In genomic region chr16:30227352-30227751, GRCm38 (mm10) we compare ENCODE assay signal across 16 mouse cellular contexts. TPM values are rescaled to one million over a fixed set of nuclear protein-coding genes. Genes with fewer than 3 reads are reported as not detected.
DNase-seq lines count a peak whose midpoint lies in the region; ATAC-seq and TF ChIP-seq lines count a peak whose summit lies in the region.
"Had no signal": no experiment of that assay in that cellular context is flagged by ENCODE, and none has a peak within 500 bp of the region (broad histone marks: within the 10 kb centered on the region; RNA-seq: fewer than 3 reads in every experiment).

No protein-coding gene starts in this region.

- H3K4me3 ChIP-seq in hindbrain, embryonic 12.5 days, result no peak overlapping the region
- H3K4me3 ChIP-seq in hindbrain, postnatal 0 days (ENCODE audit: low read length), result no peak overlapping the region
- H3K4me3 ChIP-seq in liver, embryonic 12.5 days, result no peak overlapping the region
- no peak overlapping the region for H3K4me3 ChIP-seq in midbrain, embryonic 13.5 days (replicated peaks)

- H3K27ac ChIP-seq in hindbrain, embryonic 12.5 days, result 0 out of 2 replicates have a peak overlapping the region, but pooled peaks have one; percentile 30
- no peak overlapping the region for H3K27ac ChIP-seq in hindbrain, postnatal 0 days
- H3K27ac ChIP-seq in liver, embryonic 12.5 days, result no peak overlapping the region
- no peak overlapping the region for H3K27ac ChIP-seq in midbrain, embryonic 13.5 days
- H3K27ac ChIP-seq: liver, embryonic 14.5 days had no signal

- no peak for DNase-seq in hindbrain, postnatal 0 days (ENCODE audit: low spot score)
- DNase-seq in A20 (ENCODE audit: low read depth, low spot score), result peak; percentile 28
- DNase-seq in spleen, adult 18-20 months, result peak; percentile 31 to 37
- DNase-seq in left cerebral cortex, postnatal 10 days (ENCODE audit: extremely low spot score in 1 of 2, low spot score in 2 of 2), result no peak
- no peak for DNase-seq in layer of hippocampus, adult 9-11 months
- DNase-seq: adrenal gland, postnatal 36 days; cerebellum, adult 8-10 months had no signal

- H3K9ac ChIP-seq in hindbrain, embryonic 12.5 days, result no peak overlapping the region
- no peak overlapping the region for H3K9ac ChIP-seq in hindbrain, postnatal 0 days (replicated peaks; ENCODE audit: low read length)
- H3K9ac ChIP-seq in liver, embryonic 12.5 days, result no peak overlapping the region
- no peak overlapping the region for H3K9ac ChIP-seq in midbrain, embryonic 13.5 days (replicated peaks)
- H3K9ac ChIP-seq: liver, embryonic 14.5 days had no signal

- H3K4me1 ChIP-seq in hindbrain, embryonic 12.5 days, result peaks cover 5% of the 10 kb centered on the region
- 0 out of 2 replicates have a peak, but pooled peaks cover 5% of the 10 kb centered on the region for H3K4me1 ChIP-seq in hindbrain, postnatal 0 days (ENCODE audit: insufficient read depth, low read length)
- H3K4me1 ChIP-seq in liver, embryonic 12.5 days, result peaks cover 10% of the 10 kb centered on the region; the same call in 1 of the 2 replicates
- 0 out of 2 replicates have a peak, but pooled peaks cover 5% of the 10 kb centered on the region for H3K4me1 ChIP-seq in midbrain, embryonic 13.5 days (replicated peaks)

- no peaks in the 10 kb centered on the region for H3K9me3 ChIP-seq in hindbrain, embryonic 12.5 days (replicated peaks)
- H3K9me3 ChIP-seq in hindbrain, postnatal 0 days (ENCODE audit: low read length), result no peaks in the 10 kb centered on the region
- H3K9me3 ChIP-seq in liver, embryonic 12.5 days (replicated peaks), result no peaks in the 10 kb centered on the region
- H3K9me3 ChIP-seq in midbrain, embryonic 13.5 days, result no peaks in the 10 kb centered on the region

- no peak for ATAC-seq in hindbrain, embryonic 12.5 days (ENCODE audit: low FRiP score)
- ATAC-seq in hindbrain, postnatal 0 days, result no peak
- ATAC-seq in liver, embryonic 12.5 days, result peak; percentile 24; the same call in 1 of the 2 replicates
- ATAC-seq in midbrain, embryonic 13.5 days, result no peak
- ATAC-seq: hindbrain, embryonic 16.5 days; Patski had no signal

- intact Hi-C loops in left cerebral cortex, postnatal 10 days (cut with DNase I), result no loop called here

- no peaks in the 10 kb centered on the region for H3K36me3 ChIP-seq in hindbrain, embryonic 12.5 days
- H3K36me3 ChIP-seq in hindbrain, postnatal 0 days (ENCODE audit: insufficient read depth, low read length), result no peaks in the 10 kb centered on the region
- H3K36me3 ChIP-seq in liver, embryonic 12.5 days, result no peaks in the 10 kb centered on the region
- H3K36me3 ChIP-seq in midbrain, embryonic 13.5 days, result no peaks in the 10 kb centered on the region

- WGBS in hindbrain, embryonic 12.5 days, result 52% methylated on average over 7 of the region's 7 CpGs
- 54% methylated on average over 7 of the region's 7 CpGs for WGBS in hindbrain, postnatal 0 days
- WGBS in liver, embryonic 12.5 days (ENCODE audit: insufficient replicate concordance), result 3% methylated on average over 7 of the region's 7 CpGs
- 69% methylated on average over 7 of the region's 7 CpGs for whole genome bisulfite sequencing in midbrain, embryonic 13.5 days

- no peak for TF ChIP-seq CTCF in hindbrain, postnatal 0 days (IDR thresholded peaks at IDR 0.05; ENCODE audit: low read depth)

- H3K27me3 ChIP-seq in hindbrain, embryonic 12.5 days, result peaks cover 58% of the 10 kb centered on the region
- peaks cover 5% of the 10 kb centered on the region; the same call in 1 of the 2 replicates for H3K27me3 ChIP-seq in hindbrain, postnatal 0 days (ENCODE audit: insufficient read depth, low read length)
- H3K27me3 ChIP-seq in liver, embryonic 12.5 days (replicated peaks), result peaks cover 10% of the 10 kb centered on the region; the same call in 1 of the 2 replicates
- peaks cover 61% of the 10 kb centered on the region for H3K27me3 ChIP-seq in midbrain, embryonic 13.5 days
- H3K27me3 ChIP-seq: Patski had no signal

- no peak overlapping the region for H3K4me2 ChIP-seq in hindbrain, embryonic 12.5 days (replicated peaks)
- H3K4me2 ChIP-seq in hindbrain, postnatal 0 days (ENCODE audit: low read depth, low read length), result no peak overlapping the region
- no peak overlapping the region for H3K4me2 ChIP-seq in liver, embryonic 12.5 days
- no peak overlapping the region for H3K4me2 ChIP-seq in midbrain, embryonic 13.5 days (replicated peaks)
- H3K4me2 ChIP-seq: heart, embryonic 11.5 days had no signal

RNA-seq across cellular contexts. Expression of gene Cpn2, which starts 39.9 kb away (rescaled TPM):
- not detected in 2 replicates for polyA plus RNA-seq in hindbrain, embryonic 12.5 days (2016; fragmentation: Nextera tagmentation; extraction: Ambion mirVana)
- total RNA-seq in hindbrain, postnatal 0 days (2014; rRNA removed), result under 0.01 TPM in 1 of 2 replicates, not detected in the other
- not detected in 2 replicates for polyA plus RNA-seq in hindbrain, postnatal 0 days (2015; fragmentation: Nextera tagmentation; extraction: Ambion mirVana)
- 1.5 and 1.6 TPM in 2 replicates for polyA plus RNA-seq in liver, embryonic 12.5 days (2016; fragmentation: Nextera tagmentation; extraction: Ambion mirVana)
- not detected for total RNA-seq in left cerebral cortex, postnatal 10 days (2021)
- not detected in 2 replicates for polyA plus RNA-seq in midbrain, embryonic 13.5 days (2015; fragmentation: Nextera tagmentation; extraction: Ambion mirVana)
- total RNA-seq: layer of hippocampus, postnatal 25 days had no signal
- polyA plus RNA-seq: heart, embryonic 11.5 days; hindbrain, embryonic 16.5 days; neural tube, embryonic 11.5 days; Patski had no signal

RNA-seq across cellular contexts. Expression of gene Lrrc15, which starts 55.7 kb away (rescaled TPM):
- 0.53 and 1.3 TPM in 2 replicates for polyA plus RNA-seq in hindbrain, embryonic 12.5 days (2016; fragmentation: Nextera tagmentation; extraction: Ambion mirVana)
- 0.04 and 0.16 TPM in 2 replicates for total RNA-seq in hindbrain, postnatal 0 days (2014; rRNA removed)
- 0.09 and 0.14 TPM in 2 replicates for polyA plus RNA-seq in hindbrain, postnatal 0 days (2015; fragmentation: Nextera tagmentation; extraction: Ambion mirVana)
- 0.02 TPM in 1 of 2 replicates, not detected in the other for polyA plus RNA-seq in liver, embryonic 12.5 days (2016; fragmentation: Nextera tagmentation; extraction: Ambion mirVana)
- total RNA-seq in left cerebral cortex, postnatal 10 days (2021), result not detected
- polyA plus RNA-seq in midbrain, embryonic 13.5 days (2015; fragmentation: Nextera tagmentation; extraction: Ambion mirVana), result 0.11 and 0.19 TPM in 2 replicates
- polyA plus RNA-seq: Patski had no signal

Comparison
In these comparisons a context has a peak if more than half of its experiments do, and no peak if none do; other contexts are left out.
1. DNase-seq: peak in A20 (single experiment) and spleen, adult 18-20 months (2 of 2); none in hindbrain, postnatal 0 days (single experiment), left cerebral cortex, postnatal 10 days (0 of 2) and layer of hippocampus, adult 9-11 months (single experiment).